Mouse (Mus musculus) cerebellum, adult 2 months (tissue): ENCODE data around the gene Cnot6l.

ENCODE experiments used
- CTCF ChIP-seq: fragments of 200-500 bp; IDR thresholded peaks from 2 replicates; pipeline ENCODE4 v1.5.1; 2011; ENCODE audit warnings: low read depth, mild to moderate bottlenecking, control low read depth, low read length, moderate library complexity, borderline replicate concordance; ENCODE audit not compliant: insufficient read depth
- POLR2A ChIP-seq: fragments of 200-500 bp; IDR thresholded peaks from 2 replicates; pipeline ENCODE4 v1.6.1; 2011; ENCODE audit warnings: low read length, control low read depth, borderline replicate concordance; ENCODE audit not compliant: insufficient read depth

DNA sequence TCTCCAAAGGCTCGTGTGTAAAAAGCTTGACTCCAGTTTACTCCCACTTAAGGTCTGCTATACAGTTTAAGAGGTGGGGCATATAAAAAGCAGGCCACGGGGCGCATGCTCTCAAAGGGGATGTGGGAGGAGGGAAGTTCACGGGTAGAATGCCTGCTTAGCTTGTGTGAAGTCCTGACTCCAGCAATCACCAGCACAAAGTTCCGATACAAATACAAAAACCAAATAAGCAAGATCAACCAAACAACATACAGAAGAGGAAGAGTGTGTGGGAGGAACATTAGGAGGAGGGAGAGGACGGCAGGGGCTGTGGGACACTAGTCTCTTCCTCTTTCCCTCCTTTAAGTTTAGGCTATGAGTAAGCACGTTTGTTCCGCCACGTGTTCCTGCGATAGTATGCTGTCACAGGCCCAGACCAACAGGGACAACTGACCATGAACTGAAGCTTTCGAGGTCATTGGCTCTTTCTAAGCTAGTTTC lies 12.9 kb upstream of the Cnot6l start:
- TF ChIP-seq CTCF (no peak), POLR2A (no peak)
